Mouse (Mus musculus) natural killer cell, adult 2 months (primary cell): Measurements from ENCODE around the gene Olfr539.
"Not testable (repeated sequence)": the region's sequence is repeated elsewhere in the genome, so short reads cannot be mapped to it uniquely, and the experiment has no call there.

Experiments used
- DNase-seq, 2 experiments: peaks; one replicate each; pipeline ENCODE4 v3.0.0; 2022; ENCODE audit warnings: low spot score in 2 of 2

Olfr539 gene

GRCm38 (mm10) chr7:140659630-140660029, at the start of gene Olfr539:
Gene Olfr539 (plus strand): TSS chr7:140659930.
- DNase-seq: no peak

DNA sequence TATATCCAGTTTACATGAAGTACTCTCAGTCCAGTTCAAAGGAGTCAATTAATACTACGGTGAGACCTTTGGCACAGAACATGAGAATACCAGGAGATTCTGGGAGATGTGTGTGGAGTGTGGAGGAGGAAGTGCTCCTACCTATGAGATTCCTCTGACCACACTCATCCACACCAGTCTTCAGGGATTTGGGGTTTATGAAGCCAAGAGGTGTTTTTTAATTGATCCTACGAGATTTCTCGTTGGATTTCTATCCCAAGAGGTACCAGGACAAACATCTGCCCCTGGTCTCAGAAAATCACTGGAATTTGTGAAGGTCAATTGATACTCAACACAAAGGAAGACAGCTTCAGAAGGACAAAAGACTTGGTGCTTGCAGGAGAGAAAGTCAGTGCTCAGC, 31.1 kb upstream of the Olfr539 start, which contains the start of gene Olfr61:
Olfr61 (plus strand) TSS at position 301 of the 400 bp plus-strand sequence.
- not testable (repeated sequence) for DNase-seq

DNA sequence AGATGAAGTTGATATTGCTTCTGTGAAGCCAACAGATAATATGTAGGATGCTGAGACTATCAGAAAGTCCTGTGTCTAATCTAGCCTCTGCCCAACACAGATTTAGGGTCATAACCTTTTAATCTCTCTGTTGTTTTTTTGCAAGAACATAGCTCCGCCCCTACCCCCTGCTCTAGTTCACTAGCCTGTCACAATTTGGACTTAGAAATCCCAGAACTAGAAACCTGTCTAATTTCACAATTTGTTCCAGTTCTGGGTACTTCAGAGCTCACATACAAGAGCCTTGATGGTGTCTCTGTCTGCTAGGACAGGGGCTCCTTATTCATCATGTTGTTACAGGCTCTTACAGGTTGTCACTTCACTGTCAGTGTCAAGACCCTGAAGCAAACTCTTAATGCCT, 29.2 kb upstream of the Olfr539 start:
- DNase-seq: no peak

DNA sequence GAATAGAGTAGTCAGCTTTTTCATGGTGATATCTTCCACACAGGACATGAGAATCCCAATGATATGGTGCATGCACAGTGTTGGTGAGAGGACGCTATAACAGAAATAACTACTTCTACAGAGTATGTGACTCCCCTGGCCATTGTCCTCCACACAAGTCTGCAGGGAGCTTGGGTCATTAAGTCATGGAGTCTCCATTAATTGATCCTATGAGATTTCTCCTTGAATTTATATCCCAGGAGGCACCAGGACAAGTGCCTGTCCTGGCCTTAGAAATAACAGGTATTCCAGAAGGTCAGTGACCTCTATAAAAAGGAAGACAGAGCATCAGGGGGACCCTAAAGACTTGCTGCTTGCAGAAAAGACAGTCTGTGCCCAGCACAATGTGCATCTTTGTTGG, 13.6 kb upstream of the Olfr539 start, which contains the start of gene Olfr53:
Olfr53 (plus strand) TSS at position 301 of the 400 bp plus-strand sequence.
- no peak for DNase-seq

DNA sequence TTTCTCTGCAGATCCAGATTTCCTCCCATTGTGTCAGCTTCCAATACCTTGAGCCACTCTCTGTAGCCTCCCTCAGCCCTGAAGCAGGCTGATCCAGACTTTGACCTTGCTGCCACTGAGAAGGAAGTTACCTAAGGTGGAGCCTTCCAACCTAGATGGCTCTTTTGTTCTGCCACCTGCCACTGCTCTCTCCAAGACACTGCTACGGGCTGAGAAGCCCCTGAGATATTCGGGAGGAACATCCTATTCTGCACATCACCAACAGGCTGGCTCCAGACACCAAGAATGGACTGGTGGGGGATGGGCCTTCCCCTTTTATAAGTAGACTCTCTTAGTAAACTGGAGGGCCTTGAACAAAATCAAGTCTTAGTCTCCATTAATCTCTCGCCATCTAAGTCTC, 11.0 kb downstream of the Olfr539 start:
- DNase-seq: not testable (repeated sequence)

DNA sequence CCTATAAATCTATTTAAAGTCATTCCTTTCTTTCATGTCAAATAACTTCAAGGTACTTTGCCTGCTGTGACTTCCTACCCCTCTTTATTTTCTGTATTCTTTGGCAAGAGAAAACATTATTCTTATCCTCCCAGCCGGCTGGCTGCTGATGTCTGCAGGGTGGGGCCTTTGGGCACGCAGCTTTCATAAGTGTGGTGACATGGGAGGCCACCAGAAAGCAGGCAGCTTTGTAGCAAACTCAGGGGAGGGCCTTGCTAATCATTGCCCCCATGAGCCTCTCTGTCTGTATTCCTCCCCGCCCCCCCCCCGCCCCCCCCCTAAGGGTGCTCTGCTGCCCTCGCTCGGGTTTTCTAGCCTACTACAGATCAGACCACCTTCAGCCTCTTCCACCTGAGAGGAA, 16.1 kb downstream of the Olfr539 start:
- DNase-seq: no peak

GRCm38 (mm10) chr7:140679591-140679990, 19.9 kb downstream of the Olfr539 start:
- DNase-seq: not testable (repeated sequence)

DNA sequence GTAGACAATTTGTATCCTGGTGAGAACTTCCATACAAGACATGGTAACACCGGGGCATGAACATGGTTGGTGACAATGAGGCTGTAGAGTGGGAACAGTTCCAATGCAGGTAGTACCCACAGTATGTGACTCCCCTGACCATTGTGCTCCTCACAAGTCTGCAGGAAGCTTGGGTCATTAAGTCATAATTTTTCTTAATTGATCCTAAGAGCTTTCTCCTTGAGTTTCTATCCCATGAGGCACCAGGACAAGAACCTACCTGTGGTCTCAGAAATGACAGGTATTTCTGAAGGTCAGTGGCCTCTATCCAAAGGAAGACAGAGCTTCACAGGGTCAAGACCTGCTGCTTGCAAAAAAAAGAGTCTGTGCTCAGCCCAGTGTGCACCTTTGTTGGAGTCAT, 21.9 kb downstream of the Olfr539 start, which contains the start of gene Olfr45:
Olfr45 (plus strand) TSS at position 301 of the 400 bp plus-strand sequence.
- DNase-seq: no peak

DNA sequence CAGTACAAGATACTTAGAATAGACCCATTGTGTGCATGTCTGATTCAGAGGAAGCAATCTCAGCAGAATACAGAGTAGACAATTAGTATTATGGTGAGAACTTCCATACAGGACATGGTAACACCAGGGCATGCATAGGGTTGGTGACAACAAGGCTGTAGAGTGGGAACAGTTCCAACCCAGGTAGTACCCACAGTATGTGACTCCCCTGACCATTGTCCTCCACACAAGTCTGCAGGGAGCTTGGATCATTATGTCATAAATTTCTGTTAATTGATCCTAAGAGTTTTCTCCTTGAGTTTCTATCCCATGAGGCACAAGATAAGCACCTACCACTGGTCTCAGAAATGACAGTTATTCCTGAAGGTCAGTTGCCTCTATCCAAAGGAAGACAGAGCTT, 37.2 kb downstream of the Olfr539 start, which contains the start of gene Olfr541:
Olfr541 (plus strand) TSS at position 301 of the 400 bp plus-strand sequence.
- DNase-seq: no peak

- no peak for DNase-seq
Measured at GRCm38 (mm10) chr7:140706348-140706747, 46.6 kb downstream of the Olfr539 start.

DNA sequence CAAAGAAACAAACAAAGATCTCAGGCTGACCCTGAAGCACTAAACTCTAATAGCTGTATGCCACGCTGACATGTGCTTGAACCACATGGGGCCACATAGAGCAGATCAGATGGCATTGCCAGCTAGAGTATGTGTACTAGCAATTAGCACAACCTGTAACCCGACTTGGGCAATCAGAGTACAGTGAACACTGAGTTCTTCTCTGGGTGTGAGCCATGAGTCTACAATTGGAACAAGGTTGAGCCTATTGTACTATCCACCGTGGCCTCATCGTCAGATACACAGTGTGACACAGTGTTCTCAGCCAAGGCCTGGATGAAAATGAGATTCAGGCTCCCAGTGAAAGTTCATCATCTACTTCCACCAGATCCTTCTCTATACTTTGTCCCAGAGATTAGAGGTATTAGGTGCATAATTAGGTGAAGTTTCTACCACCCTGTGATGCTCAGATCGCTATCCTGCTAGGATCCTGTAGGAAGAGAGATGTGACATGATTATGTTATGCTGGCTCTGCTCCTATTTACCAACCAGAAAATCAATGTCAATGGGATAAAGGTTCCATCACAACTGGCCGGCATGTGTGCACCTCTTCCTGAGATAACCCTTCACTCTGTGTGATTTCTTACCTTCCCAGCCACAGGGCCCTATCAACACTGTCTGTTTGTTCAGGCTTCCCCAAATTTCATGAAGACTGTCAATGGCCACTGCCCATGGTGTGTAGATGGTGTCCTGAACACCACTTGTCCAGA, 48.0 kb downstream of the Olfr539 start:
- DNase-seq: no peak

DNA sequence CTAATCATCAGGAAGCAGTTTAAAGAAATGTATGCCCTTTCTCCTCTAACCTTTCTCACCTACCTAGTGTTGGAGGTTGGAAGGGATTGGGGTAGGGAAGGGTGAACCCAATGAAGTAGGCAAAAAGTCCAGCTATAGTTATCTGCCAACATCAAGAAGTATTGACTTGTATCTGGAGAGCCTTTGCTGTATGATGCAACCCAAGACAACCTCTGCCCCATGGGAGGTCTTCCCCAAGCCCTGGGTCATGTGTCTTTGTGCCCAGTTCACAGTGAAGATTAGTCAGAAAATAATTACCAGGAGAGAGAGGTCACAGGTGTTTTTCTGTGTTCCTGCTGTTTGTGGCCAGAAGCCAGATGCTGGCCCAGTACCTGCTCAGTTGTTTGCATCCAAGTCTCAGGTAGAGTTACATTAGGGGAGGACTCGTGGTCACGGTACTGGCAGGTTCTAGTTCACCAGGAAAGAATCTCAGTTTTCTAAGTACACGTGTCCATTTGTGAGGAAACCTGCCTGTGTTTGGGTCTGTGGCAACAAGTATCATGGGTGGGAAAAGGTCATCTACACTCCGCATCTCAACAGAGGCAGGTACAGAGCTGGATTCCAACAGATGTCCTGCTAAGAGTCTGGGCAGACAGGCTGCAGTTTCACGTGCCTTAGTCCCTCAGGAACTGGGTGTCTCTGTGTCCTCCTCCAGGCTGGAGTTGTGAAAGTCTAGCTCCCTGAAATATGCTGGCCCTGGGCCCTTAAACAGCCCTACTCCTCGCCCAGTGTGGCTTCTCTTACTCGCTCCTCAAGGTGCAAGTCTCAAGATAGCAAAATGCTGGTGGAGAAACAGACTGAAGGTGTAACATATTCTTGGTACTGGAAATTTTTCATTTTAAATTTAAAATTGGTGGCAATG, 57.7 kb downstream of the Olfr539 start:
- no peak for DNase-seq

DNA sequence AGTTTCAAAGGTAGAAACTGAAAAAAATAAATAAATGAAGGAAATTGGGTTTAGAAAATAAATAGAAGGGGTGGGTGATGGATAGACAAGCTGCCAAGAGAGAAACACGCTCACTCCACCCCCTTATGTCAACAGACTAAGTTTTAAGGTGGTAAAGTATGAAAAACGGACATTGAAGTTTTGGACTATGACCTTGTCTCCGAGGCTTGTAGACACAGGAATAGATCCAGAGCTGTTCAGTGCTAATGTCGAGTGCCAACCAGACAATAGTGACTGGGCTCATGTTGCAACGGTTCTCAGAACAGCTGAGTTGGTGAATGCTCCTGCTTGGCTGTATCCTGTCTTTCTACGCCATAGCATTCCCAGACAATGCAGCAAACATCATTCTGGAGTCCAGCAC, 61.4 kb downstream of the Olfr539 start:
- no peak for DNase-seq

GRCm38 (mm10) chr7:140725558-140725957, 65.8 kb downstream of the Olfr539 start:
- DNase-seq: no peak
